9 mouse cellular contexts compared by ENCODE assay signal in genomic region chr8:47268062-47268822, GRCm38 (mm10).
DNase-seq lines count a peak whose midpoint lies in the region.
"Had no signal": no experiment of that assay in that cellular context is flagged by ENCODE, and none has a peak within 500 bp of the region (broad histone marks: within the 10 kb centered on the region; RNA-seq: fewer than 3 reads in every experiment).

No protein-coding gene starts in this region.

- H3K27ac ChIP-seq in limb, embryonic 10.5 days, result 0 out of 2 replicates have a peak overlapping the region, but pooled peaks have one; percentile 42
- H3K27ac ChIP-seq: liver, embryonic 14.5 days had no signal

- peak; percentile 70 for DNase-seq in layer of hippocampus, adult 11-12 months (ENCODE audit: low spot score)
- no peak for DNase-seq in layer of hippocampus, postnatal 25 days (ENCODE audit: extremely low spot score in 1 of 2, low spot score in 1 of 2)
- DNase-seq in cerebellum, postnatal 36 days, result peak; percentile 31 to 32
- peak; percentile 27 to 32 for DNase-seq in heart, adult 9 months (ENCODE audit: low spot score in 2 of 2)
- no peak for DNase-seq in limb, embryonic 10.5 days (ENCODE audit: low spot score)
- DNase-seq in skeletal muscle tissue, adult 2 months (ENCODE audit: low read depth, low spot score), result peak; percentile 18
- DNase-seq in T-cell, adult 2 months (ENCODE audit: low spot score), result no peak
- DNase-seq in ovary, adult 18-20 months (ENCODE audit: low spot score), result no peak

- H3K36me3 ChIP-seq in limb, embryonic 10.5 days, result peaks cover 13% of the 10 kb centered on the region

- WGBS in limb, embryonic 10.5 days, result 76% methylated on average over 21 of the region's 21 CpGs

- no peak overlapping the region for H3K4me3 ChIP-seq in limb, embryonic 10.5 days

- peaks cover 11% of the 10 kb centered on the region for H3K4me1 ChIP-seq in limb, embryonic 10.5 days

- no peaks in the 10 kb centered on the region for H3K27me3 ChIP-seq in limb, embryonic 10.5 days (ENCODE audit: low read depth, poor library complexity, severe bottlenecking)

- H3K9me3 ChIP-seq in limb, embryonic 10.5 days (replicated peaks), result no peaks in the 10 kb centered on the region

Comparison
In these comparisons a context has a peak if more than half of its experiments do, and no peak if none do; other contexts are left out.
1. DNase-seq: peak in layer of hippocampus, adult 11-12 months (single experiment), cerebellum, postnatal 36 days (2 of 2), heart, adult 9 months (2 of 2) and skeletal muscle tissue, adult 2 months (single experiment); none in layer of hippocampus, postnatal 25 days (0 of 2), limb, embryonic 10.5 days (single experiment), T-cell, adult 2 months (single experiment) and ovary, adult 18-20 months (single experiment).